Mouse (Mus musculus) MEL (cell line): ENCODE results near the gene Xpo1.
"Not testable (repeated sequence)": the region's sequence is repeated elsewhere in the genome, so short reads cannot be mapped to it uniquely, and the experiment has no call there.

Experiments
- CTCF ChIP-seq, 3 experiments: IDR thresholded peaks in 2 of 3; conservative IDR thresholded peaks in 1 of 3; 2 replicates each; pipeline ENCODE4 v1.5.1; 2011 to 2012; ENCODE audit warnings: low read length in 3 of 3, low read depth in 2 of 3, mild to moderate bottlenecking in 2 of 3, improper control_type of control experiment in 1 of 3, inconsistent platforms in 1 of 3, mixed read lengths in 1 of 3, moderate library complexity in 1 of 3; ENCODE audit not compliant: control insufficient read depth in 1 of 3, insufficient read depth in 1 of 3, poor library complexity in 1 of 3, severe bottlenecking in 1 of 3
- E2F4 ChIP-seq: IDR thresholded peaks from 2 replicates; pipeline ENCODE4 v1.6.1; 2011; ENCODE audit warnings: low read depth, low read length, improper control_type of control experiment, borderline replicate concordance
- GATA1 ChIP-seq: IDR thresholded peaks from 2 replicates; pipeline ENCODE4 v1.6.1; 2011; ENCODE audit warnings: low read depth, low read length, improper control_type of control experiment
- POLR2A ChIP-seq, 2 experiments: IDR thresholded peaks; 2 replicates each; pipeline ENCODE4 v1.6.1; 2011 to 2012; ENCODE audit warnings: low read length in 2 of 2, mild to moderate bottlenecking in 2 of 2, control low read depth in 1 of 2, improper control_type of control experiment in 1 of 2, low read depth in 1 of 2, moderate library complexity in 1 of 2; ENCODE audit not compliant: control insufficient read depth in 1 of 2, insufficient read depth in 1 of 2, poor library complexity in 1 of 2
- POLR2AphosphoS2 ChIP-seq: IDR thresholded peaks from 2 replicates; pipeline ENCODE4 v1.6.1; 2011; ENCODE audit warnings: low read length, improper control_type of control experiment

GRCm38 (mm10) chr11:23305101-23305672 lies 49.3 kb downstream of the Xpo1 start:
- TF ChIP-seq E2F4 (0 out of 2 replicates have a peak, but pooled peaks have one; percentile 32), CTCF (IDR thresholded peaks at IDR 0.05 in 2 of 3, conservative IDR thresholded peaks at IDR 0.05 in 1 of 3; ENCODE audit: control insufficient read depth in 1 of 3, insufficient read depth in 1 of 3, low read depth in 2 of 3, low read length in 3 of 3, poor library complexity in 1 of 3, severe bottlenecking in 1 of 3) (peak in 1 of 3 experiments; percentile 7; a peak in 1 of 6 replicates)
- TF ChIP-seq POLR2A (IDR thresholded peaks at IDR 0.05; ENCODE audit: control insufficient read depth in 1 of 2, insufficient read depth in 1 of 2, low read depth in 1 of 2, low read length in 2 of 2, poor library complexity in 1 of 2); POLR2AphosphoS2; GATA1: not testable (repeated sequence)
